Mouse (Mus musculus): ENCODE measurements around the gene Gnb2. TPM values are rescaled to one million over a fixed set of nuclear protein-coding genes. Genes with fewer than 3 reads are reported as not detected.

Gnb2 gene
- polyA plus RNA-seq, 1 experiment = 1,492 TPM

DNA sequence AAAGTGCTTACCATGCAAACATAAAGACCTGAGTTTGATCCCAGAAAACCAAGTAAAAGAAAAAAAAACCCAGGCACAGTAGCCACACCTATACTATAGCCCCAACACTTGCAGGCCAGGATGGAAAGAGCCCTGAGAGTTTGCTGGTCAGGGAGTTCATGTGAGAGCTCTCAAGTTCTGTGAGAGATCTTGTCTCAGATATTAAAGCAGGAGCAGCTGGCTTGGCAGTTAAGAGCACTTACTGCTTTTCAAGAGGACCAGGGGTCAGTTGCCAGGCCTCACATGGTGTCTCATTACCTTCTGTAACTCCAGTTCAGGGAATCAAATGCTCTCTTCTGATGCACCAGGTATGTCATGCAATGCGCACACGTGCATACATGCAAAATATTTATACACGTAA is 1.5 kb upstream of the Gnb2 start:
- 54% methylated on average over 3 of the region's 3 CpGs for WGBS
- no peak for DNase-seq
- Histone ChIP-seq H3K36me3 (ENCODE audit: control insufficient read depth, insufficient read depth, low read length) (peaks cover 7% of the 10 kb centered on the region; the same call in 1 of the 2 replicates), H3K4me3 (ENCODE audit: control insufficient read depth, insufficient read depth, low read length) (no peak overlapping the region), H3K27ac (ENCODE audit: control insufficient read depth, insufficient read depth, low read length) (no peak overlapping the region), H3K4me1 (replicated peaks; ENCODE audit: control insufficient read depth, insufficient read depth, low read length) (peaks cover 16% of the 10 kb centered on the region), H3K27me3 (ENCODE audit: control insufficient read depth, insufficient read depth, low read length) (no peaks in the 10 kb centered on the region)
- TF ChIP-seq CTCF (IDR thresholded peaks at IDR 0.05; ENCODE audit: borderline replicate concordance, control insufficient read depth, extremely low read depth, insufficient read depth, low read length, poor library complexity) (no peak), POLR2A (IDR thresholded peaks at IDR 0.05; ENCODE audit: control insufficient read depth, extremely low read depth, insufficient read depth, low read length, poor library complexity) (no peak)

DNA sequence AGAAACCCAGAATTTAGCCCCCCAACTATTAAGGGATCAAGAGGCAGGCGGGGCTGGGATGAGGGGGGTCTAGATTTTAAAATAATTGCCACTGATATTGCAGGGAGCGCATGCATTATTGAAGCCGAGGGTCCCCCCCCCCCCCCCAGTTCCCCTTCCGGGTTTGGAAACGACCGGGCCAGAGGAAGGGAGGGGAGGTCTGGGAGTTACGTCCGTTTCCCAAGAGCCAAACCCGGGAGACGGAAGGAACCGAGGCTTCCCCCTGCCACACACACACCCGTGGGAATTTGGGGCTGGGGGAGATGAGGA is 548 bp downstream of the Gnb2 start:
- Histone ChIP-seq H3K27me3 (ENCODE audit: control insufficient read depth, insufficient read depth, low read length) (no peaks in the 10 kb centered on the region), H3K4me3 (ENCODE audit: control insufficient read depth, insufficient read depth, low read length) (peak overlapping the region; percentile 94), H3K4me1 (replicated peaks; ENCODE audit: control insufficient read depth, insufficient read depth, low read length) (peaks cover 10% of the 10 kb centered on the region), H3K27ac (ENCODE audit: control insufficient read depth, insufficient read depth, low read length) (peak overlapping the region; percentile 80), H3K36me3 (ENCODE audit: control insufficient read depth, insufficient read depth, low read length) (peaks cover 26% of the 10 kb centered on the region)
- under 1% methylated on average over 12 of the region's 12 CpGs for WGBS
- no peak for TF ChIP-seq CTCF (IDR thresholded peaks at IDR 0.05; ENCODE audit: borderline replicate concordance, control insufficient read depth, extremely low read depth, insufficient read depth, low read length, poor library complexity)
- no peak for TF ChIP-seq POLR2A (IDR thresholded peaks at IDR 0.05; ENCODE audit: control insufficient read depth, extremely low read depth, insufficient read depth, low read length, poor library complexity)
- no peak for DNase-seq

DNA sequence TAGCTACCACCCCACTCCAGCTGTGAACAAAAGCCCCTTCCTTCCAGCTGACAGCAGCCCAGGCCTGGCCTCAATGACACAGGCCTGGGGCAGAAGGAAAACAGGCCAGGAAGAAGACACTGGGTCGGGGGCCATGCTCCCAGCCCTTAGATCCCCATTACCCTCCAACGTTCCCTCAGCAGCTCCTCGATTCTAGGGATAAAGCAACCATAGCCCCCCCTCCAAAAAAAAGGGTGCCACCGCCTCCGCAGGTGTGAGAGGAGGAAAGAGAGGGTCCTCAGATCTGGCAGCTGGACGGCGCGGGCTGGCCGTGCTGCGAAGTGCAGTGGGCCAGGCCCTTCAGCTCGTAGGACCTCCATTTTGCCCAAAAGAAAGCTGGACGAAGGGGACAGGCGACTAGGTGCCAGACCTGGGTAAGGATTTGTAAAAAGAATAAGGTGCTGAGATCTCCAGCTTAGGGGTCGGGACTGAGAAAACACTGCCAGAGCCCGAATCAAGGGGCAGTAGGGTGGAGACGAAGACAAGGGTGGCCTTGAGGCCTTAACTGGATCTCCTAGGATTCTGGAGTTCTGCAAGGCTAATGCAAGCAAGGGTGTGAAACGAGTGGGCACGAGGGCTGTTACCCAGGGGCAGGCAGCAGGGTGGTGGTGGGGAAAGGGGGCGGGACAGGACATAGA is 1.0 kb downstream of the Gnb2 start:
- DNase-seq = no peak
- H3K4me1 ChIP-seq (replicated peaks; ENCODE audit: control insufficient read depth, insufficient read depth, low read length) = peaks cover 10% of the 10 kb centered on the region
- no peaks in the 10 kb centered on the region for H3K27me3 ChIP-seq (ENCODE audit: control insufficient read depth, insufficient read depth, low read length)
- under 1% methylated on average over 19 of the region's 19 CpGs for WGBS
- peaks cover 31% of the 10 kb centered on the region for H3K36me3 ChIP-seq (ENCODE audit: control insufficient read depth, insufficient read depth, low read length)
- TF ChIP-seq CTCF (IDR thresholded peaks at IDR 0.05; ENCODE audit: borderline replicate concordance, control insufficient read depth, extremely low read depth, insufficient read depth, low read length, poor library complexity) (peak; percentile 38; the same call in 1 of the 2 replicates), POLR2A (IDR thresholded peaks at IDR 0.05; ENCODE audit: control insufficient read depth, extremely low read depth, insufficient read depth, low read length, poor library complexity) (no peak)
- H3K4me3 ChIP-seq (ENCODE audit: control insufficient read depth, insufficient read depth, low read length) = peak overlapping the region; percentile 94
- H3K27ac ChIP-seq (ENCODE audit: control insufficient read depth, insufficient read depth, low read length) = peak overlapping the region; percentile 80

DNA sequence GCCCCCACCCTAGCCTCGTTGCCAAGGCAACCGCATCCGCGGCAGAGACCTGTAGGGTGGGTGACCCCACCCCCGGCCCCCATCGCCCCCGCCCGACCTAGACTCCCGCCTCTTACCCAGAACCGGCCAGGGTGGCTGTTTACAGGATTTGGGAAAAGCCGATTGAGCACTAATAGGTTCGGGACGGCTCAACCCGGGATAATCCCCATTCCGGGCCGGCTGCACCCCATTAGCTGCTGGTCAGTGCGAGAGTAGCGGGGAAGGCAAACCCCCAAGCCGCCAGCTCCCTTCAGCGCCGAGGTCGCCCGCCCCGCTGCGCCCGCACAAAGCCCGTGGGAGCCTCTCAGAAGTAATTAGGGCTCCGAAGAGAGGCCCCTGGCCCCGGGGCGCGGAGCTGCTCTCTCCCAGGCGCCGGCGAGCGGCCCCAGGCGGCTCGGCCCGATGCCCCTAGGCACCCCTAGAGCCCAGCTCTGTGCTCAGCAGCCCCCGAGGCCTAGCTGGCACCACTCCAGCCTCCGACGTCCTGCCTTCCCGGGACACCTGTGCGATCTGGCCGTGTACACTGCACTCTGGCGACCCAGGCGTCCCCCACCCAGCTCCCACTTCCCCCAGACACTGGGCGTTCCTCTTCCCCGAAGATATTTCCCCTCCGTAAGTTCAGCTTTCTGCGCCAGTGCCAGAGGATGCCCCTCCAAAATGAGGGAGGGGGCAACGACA is 1.7 kb downstream of the Gnb2 start:
- H3K4me1 ChIP-seq (replicated peaks; ENCODE audit: control insufficient read depth, insufficient read depth, low read length) = peaks cover 10% of the 10 kb centered on the region
- peak overlapping the region; percentile 80 for H3K27ac ChIP-seq (ENCODE audit: control insufficient read depth, insufficient read depth, low read length)
- TF ChIP-seq POLR2A (IDR thresholded peaks at IDR 0.05; ENCODE audit: control insufficient read depth, extremely low read depth, insufficient read depth, low read length, poor library complexity) (no peak), CTCF (IDR thresholded peaks at IDR 0.05; ENCODE audit: borderline replicate concordance, control insufficient read depth, extremely low read depth, insufficient read depth, low read length, poor library complexity) (no peak)
- WGBS = under 1% methylated on average over 51 of the region's 51 CpGs
- H3K36me3 ChIP-seq (ENCODE audit: control insufficient read depth, insufficient read depth, low read length) = peaks cover 31% of the 10 kb centered on the region
- DNase-seq = peak; percentile 59
- H3K4me3 ChIP-seq (ENCODE audit: control insufficient read depth, insufficient read depth, low read length) = peak overlapping the region; percentile 94
- H3K27me3 ChIP-seq (ENCODE audit: control insufficient read depth, insufficient read depth, low read length) = no peaks in the 10 kb centered on the region

DNA sequence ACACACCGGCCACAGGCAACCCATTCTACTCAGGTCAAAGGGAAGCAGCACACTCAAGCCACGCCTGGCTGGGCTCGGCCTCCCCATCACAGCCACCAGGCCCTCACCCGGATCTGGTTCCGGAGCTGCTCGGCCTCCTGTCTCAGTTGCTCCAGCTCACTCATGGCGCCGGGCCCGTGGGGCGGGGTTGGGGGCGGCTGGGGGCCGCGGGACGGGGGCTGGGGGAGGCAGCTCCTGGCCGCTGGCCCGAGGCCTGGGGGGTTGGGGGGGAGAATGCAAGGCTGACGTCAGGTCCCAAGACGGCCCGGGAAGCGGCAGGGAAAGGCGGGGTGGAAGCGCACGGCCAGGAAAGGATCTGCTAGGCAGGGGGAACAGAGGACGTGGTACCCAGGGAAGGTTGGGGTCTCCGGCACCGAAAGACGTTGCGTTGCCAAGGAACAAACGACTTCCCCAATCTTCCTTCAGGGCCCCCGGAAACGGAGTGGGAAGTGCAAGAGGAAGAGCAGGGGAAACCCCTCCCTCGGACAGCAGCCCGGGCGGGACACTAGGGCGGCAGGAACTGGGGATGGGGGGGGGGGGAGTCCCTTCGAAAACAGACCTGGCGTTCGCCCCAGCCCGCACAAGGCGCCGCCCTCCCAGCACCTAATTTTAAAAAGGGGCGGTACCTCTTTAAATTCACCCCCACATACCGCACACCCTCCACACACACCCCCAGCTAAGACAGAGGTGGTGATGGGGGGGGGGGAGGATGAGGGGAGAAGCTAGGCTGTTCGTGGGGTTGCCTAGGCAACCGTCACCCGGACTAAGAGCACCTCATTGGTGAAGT is 2.5 kb downstream of the Gnb2 start:
- Histone ChIP-seq H3K4me3 (ENCODE audit: control insufficient read depth, insufficient read depth, low read length) (peak overlapping the region; percentile 94), H3K27me3 (ENCODE audit: control insufficient read depth, insufficient read depth, low read length) (no peaks in the 10 kb centered on the region), H3K4me1 (replicated peaks; ENCODE audit: control insufficient read depth, insufficient read depth, low read length) (peaks cover 10% of the 10 kb centered on the region), H3K27ac (ENCODE audit: control insufficient read depth, insufficient read depth, low read length) (no peak overlapping the region), H3K36me3 (ENCODE audit: control insufficient read depth, insufficient read depth, low read length) (peaks cover 32% of the 10 kb centered on the region)
- no peak for DNase-seq
- WGBS = 15% methylated on average over 46 of the region's 46 CpGs
- no peak for TF ChIP-seq POLR2A (IDR thresholded peaks at IDR 0.05; ENCODE audit: control insufficient read depth, extremely low read depth, insufficient read depth, low read length, poor library complexity)
- TF ChIP-seq CTCF (IDR thresholded peaks at IDR 0.05; ENCODE audit: borderline replicate concordance, control insufficient read depth, extremely low read depth, insufficient read depth, low read length, poor library complexity) = no peak

DNA sequence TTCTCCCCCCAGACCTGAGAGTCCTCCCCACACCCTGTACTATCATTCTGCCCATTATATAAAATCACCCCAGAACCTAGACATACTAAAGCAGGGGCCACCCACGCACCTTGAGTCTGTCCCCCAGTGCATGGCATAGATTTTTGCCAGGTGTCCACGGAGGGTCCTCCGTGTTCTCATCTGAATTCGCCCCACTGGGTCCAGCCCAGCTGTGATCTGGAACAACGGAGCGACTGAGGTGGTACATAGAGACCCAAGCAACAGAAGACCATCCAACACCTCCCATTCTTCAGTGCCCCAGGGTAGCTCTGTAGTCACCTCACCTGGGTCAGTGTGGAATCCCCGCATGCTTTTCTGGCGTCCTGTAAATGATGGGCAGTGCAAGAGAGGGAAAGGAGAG is 3.2 kb downstream of the Gnb2 start:
- 94% methylated on average over 8 of the region's 8 CpGs for WGBS
- Histone ChIP-seq H3K27me3 (ENCODE audit: control insufficient read depth, insufficient read depth, low read length) (no peaks in the 10 kb centered on the region), H3K4me1 (replicated peaks; ENCODE audit: control insufficient read depth, insufficient read depth, low read length) (peaks cover 13% of the 10 kb centered on the region), H3K27ac (ENCODE audit: control insufficient read depth, insufficient read depth, low read length) (no peak overlapping the region), H3K36me3 (ENCODE audit: control insufficient read depth, insufficient read depth, low read length) (peaks cover 39% of the 10 kb centered on the region), H3K4me3 (ENCODE audit: control insufficient read depth, insufficient read depth, low read length) (peak overlapping the region; percentile 17; the same call in 1 of the 2 replicates)
- no peak for TF ChIP-seq CTCF (IDR thresholded peaks at IDR 0.05; ENCODE audit: borderline replicate concordance, control insufficient read depth, extremely low read depth, insufficient read depth, low read length, poor library complexity)
- no peak for TF ChIP-seq POLR2A (IDR thresholded peaks at IDR 0.05; ENCODE audit: control insufficient read depth, extremely low read depth, insufficient read depth, low read length, poor library complexity)
- DNase-seq = no peak

Data from thymus, adult 2 months (tissue).